Mouse (Mus musculus): ENCODE measurements around the gene Rabif.

DNA sequence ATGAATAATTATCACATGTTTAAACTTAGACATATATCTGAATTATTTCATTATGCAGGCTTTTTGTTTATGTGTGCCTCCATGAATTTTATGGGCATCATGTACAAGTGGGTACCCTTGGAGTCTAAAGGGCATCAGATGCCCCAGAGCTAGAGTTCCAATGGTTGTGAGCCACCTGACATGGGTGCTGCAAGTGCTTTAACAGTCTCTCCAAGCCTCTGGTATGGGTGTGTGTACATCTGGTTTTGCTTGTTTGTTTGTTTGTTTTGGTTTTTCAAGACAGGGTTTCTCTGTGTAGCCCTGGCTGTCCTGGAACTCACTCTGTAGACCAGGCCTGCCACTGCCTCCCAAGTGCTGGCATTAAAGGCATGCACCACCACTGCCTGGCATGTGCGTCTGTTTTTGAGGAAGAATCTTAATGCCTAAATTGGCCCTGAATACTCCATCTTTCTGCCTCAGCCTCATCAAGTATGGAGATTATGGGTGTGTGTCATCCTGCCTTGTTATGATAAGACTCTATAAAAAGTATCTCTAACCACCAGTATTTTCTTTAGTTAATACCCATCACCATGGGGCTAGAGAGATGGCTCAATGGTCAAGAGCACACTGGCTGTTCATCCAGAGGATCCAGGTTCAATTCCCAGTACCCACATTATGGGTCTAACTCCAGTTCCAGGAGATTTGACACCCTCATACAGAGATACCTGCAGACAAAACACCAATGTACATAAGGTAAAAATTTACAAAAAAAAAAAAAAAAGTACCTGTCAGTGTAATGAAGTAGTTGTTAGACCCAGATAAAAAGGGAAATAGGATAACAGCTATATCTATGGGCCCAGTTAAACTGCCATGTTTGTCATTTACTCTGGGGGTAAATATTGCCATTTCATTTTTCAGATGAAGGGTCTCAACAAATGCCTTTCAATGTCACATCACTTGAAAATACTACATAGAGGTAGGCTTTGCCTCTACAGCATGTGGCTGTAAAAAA, 33.9 kb upstream of the Rabif start:
- TF ChIP-seq CTCF (IDR thresholded peaks at IDR 0.05; ENCODE audit: low read depth) (no peak), EP300 (IDR thresholded peaks at IDR 0.05; ENCODE audit: low read depth) (peak; percentile 95)
